Mouse (Mus musculus) telencephalon, adult 2 months (tissue): Measurements from ENCODE around the gene Cenpp.
A peak's percentile ranks its signal among the peaks of the same experiment; 100 is the strongest.

Source experiments
- DNase-seq: peaks from one replicate; pipeline ENCODE4 v3.0.0-alpha.2; 2011; ENCODE audit warnings: low read depth, low spot score

Gene Cenpp

DNA sequence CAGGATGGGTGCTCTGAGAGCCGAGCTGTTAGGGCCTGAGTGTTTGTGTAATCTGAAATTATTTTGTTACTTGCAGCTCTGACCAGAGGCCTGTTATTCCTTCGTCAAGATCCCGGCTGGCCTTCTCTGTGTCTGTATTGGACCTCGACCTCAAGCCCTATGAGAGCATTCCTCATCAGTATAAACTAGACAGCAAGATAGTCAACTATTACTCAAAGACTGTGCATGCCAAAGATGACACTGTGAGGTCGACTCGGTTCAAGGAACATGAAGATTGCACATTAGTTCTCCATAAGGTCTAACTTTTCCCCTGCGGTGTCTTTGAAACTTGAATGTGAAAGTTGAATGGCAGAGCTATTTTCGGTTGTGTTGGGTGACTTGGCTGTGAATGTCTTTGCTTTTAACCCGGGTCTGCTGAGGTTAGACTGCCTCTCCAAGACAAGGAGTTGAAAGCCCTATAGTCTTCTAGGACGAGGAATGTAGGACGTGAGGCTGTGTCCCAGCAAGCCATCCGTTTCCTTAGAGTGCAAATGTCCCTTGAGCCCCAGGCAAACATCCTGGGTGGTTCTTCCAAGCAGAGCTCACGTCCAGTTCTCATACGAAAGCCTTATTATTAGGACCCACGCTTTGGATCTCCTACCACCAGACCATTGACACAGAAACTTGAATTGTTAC lies 191.0 kb downstream of the Cenpp start:
- DNase-seq: no peak

DNA sequence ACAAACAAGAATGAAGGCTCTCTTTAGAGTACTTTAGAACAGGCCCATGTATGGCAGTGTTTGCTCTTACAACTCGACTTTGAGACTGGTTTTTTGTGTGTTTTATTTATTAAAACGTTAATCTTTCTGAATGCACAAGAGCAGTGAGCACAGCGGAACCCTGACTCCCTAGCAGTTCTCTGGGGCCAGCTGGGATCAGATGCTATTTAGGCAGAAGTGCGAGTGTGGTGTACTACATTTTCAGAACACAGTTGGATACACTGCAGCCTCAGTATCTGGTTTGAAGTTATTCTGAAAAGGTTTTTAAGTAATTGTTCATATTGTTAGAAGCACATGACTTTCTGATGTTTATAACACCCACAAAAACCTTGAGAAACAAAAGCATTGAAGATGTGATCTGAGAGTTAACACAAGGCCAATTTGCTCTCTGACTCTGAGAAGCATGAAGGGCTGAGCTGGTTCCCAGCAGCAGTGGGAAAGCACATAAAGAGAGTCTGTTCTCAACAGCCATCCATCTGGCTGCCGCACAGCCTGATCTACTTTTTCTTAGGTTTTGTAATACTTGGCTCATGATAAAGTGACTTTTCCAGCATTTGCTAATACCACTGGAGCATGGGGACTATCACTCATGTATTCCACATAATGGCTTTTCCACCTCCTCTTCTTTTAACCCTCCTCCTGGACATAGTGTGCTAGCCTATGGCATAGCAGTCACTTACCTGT lies 191.7 kb downstream of the Cenpp start:
- peak; percentile 49 for DNase-seq

DNA sequence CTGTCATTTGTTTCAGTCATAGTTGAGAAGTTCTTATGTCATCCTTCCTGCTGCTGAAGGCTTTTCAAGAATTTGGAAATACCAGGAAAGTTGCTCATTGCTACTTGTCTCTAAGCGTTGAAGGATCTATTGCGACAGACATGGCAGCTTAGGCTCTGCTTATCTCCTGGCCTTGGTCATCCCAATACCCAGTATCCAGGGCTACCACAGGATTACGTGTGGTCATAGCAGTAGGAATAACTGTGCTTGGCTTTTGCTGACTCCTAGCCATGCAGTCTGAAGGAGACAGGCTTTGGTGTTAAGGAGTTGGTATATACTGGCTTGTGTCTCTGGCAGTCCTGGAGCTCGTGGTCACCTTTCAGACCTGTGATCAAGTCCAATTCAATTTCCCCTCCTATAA lies 192.3 kb downstream of the Cenpp start:
- DNase-seq: no peak

GRCm38 (mm10) chr13:49449318-49449749 lies 203.3 kb downstream of the Cenpp start:
- DNase-seq: peak; percentile 48

- DNase-seq: no peak
Observed at GRCm38 (mm10) chr13:49444451-49444850, 208.1 kb downstream of the Cenpp start.

DNA sequence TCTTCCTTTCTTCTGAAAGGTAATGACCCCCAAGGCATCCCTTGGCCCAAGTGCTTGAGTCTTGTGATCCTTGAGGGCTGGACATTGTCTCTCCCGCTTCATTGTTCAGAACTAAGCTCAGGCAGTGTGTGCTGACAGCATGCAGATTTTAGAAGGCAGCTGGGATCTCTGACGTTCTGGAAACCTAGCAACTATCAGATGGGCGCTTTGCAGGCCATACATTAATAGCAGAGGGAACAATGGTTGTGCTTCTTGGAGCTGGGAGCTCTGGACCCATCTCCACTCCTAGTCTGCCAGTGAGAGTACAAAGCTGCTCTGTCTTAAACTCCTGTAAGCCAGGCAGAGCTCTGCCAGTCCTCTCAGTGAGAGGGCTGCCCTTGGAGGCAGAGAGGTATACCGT lies 216.4 kb downstream of the Cenpp start:
- DNase-seq: peak; percentile 74

DNA sequence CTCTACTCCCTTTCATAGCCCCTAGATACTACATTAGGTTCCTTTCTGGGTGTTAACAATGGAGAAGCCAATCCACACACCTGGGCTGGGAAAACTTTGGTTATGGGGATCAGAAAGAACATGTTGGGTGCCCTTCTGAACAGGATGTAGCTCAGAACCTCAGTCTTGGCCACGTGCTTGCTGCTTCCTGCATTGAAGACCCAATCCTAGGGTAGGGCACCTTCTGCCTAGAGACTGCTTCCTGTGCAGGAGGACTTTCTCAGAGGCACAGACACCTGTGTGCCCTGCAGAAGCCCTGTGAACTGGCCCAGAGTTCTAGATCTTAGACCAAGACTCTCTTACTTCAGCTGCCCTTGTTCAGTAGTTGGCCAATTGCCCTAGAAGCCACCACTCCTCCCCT lies 216.8 kb downstream of the Cenpp start:
- DNase-seq: no peak

GRCm38 (mm10) chr13:49433268-49434029 lies 219.1 kb downstream of the Cenpp start:
- DNase-seq: no peak

GRCm38 (mm10) chr13:49430529-49430928 lies 222.1 kb downstream of the Cenpp start:
- DNase-seq: no peak

GRCm38 (mm10) chr13:49428042-49428675 lies 224.4 kb downstream of the Cenpp start:
- no peak for DNase-seq

- DNase-seq: no peak
Observed at GRCm38 (mm10) chr13:49426736-49427135, 225.8 kb downstream of the Cenpp start.

DNA sequence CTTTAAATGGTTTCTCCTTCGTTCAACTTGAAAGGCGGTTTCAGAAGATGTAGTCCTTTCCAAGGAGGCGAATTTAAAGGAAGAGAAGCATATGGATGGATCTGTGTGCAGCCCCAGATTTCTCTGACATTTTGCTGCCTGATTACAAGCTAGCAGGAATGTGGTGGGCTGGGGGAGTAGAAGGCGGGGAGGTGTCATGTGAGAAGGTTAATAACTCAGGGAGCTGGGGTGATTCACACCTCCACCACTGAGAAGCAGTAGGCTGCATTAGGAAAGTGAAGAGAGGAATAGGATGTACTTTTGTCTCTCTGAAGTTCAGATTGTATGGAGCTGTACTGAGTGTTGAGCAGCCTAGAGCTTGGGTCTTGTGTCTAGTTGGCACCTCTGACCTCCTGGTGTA lies 230.6 kb downstream of the Cenpp start:
- DNase-seq: no peak

DNA sequence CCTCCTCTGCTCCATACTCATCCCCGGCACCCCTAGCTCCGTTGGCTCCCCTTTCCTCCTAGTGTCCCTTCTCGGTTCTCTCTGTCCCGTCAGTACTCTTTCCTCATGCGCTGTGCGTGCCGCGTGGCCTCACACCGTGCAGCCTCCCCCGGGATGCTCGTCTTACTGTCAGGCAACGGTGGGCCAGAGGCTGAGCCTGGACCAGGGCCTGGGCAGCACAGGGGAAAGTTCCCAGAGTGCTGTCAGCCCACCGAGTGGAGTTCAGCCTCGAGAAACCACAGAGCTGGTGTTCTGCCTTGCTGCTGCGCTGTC lies 231.0 kb downstream of the Cenpp start:
- DNase-seq: no peak

- DNase-seq: peak; percentile 98
Observed at GRCm38 (mm10) chr13:49420754-49421605, 231.6 kb downstream of the Cenpp start, which contains the start of gene Ippk. Ippk (plus strand) TSS chr13:49421249.
